Mouse (Mus musculus) cerebellum, postnatal 25 days (tissue): ENCODE results near the gene Cyp17a1.

Source experiments
- DNase-seq, 2 experiments: peaks; one replicate each; pipeline ENCODE4 v3.0.0; 2021; ENCODE audit warnings: mixed read lengths in 2 of 2

Cyp17a1 gene

DNA sequence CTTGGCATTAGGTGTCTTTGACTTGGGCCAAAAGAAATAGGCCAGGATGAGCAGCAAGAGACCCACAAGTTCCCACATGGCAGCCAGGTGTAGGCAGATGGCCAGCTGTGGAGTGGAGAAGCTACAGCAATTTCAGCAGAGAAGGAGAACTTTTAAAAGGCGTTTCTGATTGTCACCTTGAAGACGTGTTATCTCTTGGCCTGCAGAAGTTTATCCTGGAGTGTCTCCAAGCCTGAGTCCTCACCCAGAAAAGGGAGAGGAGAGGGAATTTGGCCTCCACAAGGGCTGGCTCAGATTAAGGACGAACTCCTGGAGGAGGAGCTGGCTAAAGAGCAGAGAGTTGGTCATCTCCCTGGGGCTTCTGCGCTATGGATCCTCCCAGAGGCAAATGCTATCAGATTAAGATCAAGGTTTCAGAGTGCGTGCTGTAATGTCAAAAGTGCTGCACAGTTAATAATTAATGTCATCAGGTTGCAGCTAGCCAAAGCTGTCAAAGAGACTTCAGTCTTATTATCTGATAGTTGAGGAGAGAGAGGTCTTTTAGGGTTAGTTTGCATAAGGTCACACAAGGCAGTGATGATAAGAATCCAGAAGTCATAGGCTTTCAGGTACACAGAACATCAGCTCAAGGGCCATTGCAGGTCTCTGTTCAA, at the start of gene Cyp17a1:
TSS of gene Cyp17a1 (minus strand) at position 407 of the 653 bp plus-strand sequence.
- DNase-seq, result no peak

DNA sequence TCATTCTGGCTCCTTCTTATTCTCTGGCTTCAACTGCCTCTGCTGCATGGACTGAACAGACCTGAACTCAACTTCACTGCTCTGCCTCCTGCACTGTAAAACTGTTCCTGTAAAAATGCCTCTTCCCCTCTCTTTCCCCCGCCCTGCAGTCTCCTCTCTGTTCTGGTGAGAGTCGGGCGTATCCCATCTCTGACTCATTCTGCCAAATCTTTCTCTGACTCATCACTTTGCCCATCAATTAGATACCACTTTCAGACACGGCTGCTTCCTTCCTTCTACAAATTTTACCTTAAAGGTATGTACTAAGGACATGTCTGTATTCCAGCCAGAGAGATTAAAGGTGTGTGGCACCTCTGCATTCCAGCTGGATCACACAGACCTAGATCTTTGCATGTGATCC, 45.2 kb upstream of the Cyp17a1 start:
- DNase-seq, result no peak

DNA sequence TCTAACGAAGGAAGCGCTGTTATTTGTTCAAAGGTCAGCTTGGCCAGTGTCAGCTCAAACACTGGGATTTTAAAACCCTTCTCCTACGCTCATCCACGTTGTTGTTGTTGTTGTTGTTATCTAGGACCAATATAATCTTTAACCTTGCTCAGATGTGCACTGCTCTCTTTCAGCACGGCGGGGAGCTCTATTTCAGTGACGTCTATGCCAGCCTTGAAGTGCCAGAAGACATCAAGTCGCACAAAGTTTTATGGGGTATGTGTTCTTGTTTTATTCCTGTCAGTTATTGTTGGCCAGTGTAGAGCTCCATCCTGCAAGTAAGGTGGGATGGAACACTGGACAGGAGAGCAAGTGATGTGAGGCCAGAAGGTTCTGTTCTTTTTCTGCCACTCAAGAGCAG, 42.0 kb upstream of the Cyp17a1 start:
- no peak for DNase-seq

DNA sequence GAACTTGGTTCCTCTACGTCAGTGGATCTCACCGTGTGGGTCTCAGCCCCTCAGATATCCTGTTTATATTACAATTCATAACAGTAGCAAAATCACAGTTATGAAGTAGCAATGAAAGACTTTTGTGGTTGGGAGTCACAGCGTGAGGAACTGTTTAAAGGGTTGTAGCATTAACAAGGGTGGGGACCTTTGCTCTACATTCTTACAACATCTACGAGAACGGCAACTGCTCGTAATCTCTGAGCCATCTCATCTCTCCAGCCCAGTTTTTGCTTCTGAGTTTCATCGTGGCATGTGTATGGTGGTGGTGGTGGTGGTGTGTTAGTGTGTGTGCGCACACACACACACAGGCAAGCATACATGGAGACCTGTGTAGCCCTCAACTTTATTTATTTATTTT, 41.3 kb upstream of the Cyp17a1 start:
- DNase-seq, result no peak

DNA sequence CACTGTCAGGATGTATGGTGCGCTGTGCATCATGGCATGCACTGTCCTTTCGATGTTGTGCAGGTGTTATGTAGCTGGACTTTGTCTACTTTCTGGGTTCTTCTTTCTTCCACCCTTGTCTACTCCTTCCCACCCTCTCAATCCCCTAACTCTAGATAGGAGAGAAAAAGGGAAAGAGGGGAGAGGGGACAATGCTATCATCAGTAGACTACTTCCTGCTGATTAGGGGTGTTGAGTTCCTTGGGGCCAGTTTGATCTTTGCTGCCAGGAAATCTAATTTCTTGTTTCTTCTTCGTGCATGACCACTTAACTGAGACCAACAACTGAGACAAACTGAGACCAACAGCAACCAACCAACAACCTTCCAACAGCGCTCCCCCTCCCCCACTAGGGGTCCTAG, 37.6 kb upstream of the Cyp17a1 start:
- no peak for DNase-seq

DNA sequence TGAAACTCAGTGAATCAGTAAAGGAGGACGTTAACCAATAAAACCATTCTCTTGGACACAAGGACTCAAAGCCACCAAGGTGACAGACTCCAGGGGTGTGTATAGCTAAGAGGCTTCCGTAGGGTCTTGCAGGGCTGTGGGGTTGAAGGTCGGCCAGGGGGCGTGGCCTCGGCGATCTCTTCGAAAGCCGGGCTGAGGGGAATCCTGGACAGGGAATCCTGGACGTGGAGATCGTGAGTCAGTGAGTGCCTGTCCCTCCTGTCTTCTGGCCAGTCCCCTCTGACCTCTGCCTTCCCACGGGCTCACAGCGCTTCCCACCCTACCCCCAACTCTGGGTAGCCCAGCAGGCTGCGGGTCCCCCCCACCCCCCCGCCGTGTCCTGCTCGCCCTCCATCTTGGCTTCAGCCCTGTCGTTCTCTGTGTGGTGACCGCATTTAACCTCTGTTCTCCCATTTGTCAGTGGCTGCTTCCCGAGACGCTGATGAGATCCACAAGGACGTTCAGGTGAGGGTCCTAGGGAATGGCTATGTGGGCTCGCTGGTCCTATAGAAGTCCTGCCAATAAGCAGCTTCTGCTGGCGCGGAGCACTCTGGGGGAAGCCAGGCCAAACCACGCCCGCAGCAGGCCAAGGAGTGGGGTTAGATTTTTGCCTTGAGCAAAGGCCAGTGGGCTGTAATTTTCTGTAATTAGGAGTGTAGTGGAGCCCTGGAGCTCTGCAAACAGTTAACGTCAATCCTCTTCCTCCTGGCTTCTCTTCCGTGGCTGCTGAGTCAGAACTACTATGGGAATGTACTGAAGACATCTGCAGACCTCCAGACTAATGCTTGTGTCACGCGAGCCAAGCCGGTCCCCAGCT, 34.6 kb upstream of the Cyp17a1 start, which contains the start of gene As3mt:
TSS of gene As3mt (plus strand) at position 163 of the 856 bp plus-strand sequence.
- peak; percentile 74 to 81 for DNase-seq

DNA sequence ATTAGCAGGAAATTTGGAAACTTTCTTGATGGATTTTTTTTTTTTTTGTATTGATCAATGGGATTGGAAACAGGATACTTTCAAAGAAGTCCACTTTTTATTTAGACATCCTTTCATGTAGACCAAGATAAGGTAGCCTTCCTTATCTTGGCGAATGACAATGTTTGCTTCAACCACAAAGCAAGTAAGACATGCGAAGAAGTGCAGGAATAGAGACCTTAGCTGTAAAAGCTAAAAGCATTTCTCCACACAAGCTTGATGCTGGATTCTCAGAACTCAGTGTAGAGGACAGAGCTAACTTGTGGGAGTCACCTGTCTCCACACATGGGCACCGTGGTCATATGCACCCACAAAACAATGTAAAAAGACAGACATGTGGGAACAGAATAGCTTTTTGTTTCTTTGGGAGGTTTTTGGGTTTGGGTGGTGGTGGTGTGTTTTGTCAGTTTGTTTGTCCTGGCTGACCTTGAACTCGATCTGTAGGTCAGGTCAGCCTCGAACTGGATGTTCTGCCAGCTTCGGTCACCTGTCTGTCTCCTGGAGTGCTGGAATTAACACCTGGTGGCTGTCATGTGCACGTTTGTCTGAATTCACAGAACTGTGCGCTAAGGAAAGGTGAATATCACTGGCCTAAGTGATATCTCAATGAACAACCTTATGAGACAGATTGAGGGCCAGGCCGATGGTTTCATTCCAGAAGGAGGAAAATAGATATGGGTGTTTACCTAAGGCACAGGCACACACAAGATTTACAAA, 33.7 kb upstream of the Cyp17a1 start:
- DNase-seq, result no peak

DNA sequence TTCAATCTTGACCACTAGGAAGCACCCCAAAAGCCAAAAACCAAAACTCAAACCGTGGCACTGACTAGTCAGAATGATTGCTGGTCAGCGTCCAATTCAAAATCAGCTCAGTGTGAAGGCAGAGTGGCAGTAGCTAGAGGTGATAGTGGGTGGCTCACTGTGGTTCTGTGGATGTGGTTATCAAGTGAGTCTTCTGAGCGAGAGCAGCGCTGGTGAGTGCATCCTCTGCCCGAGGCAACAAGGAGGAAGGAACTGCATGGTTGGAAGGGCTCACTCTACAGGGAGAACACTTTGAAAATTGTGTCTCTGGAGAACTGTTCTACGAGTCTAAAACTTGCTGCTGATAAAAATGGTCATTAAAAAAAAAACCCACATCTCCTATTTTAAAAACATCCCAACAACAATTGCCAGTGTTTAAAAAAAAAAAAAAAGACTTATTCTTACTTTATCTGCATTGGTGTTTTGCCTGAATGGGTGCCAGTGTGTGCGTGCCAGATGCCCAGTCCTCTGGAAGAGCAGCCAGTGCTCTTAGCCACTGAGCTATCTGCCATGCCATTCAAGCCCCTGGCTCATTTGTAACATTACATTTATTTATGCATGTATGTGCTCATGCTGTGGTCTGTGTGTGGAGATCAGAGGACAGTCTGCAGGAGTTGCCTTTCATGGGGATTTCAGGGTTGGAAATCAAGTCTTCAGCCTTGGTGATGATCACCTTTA, 33.0 kb upstream of the Cyp17a1 start:
- no peak for DNase-seq

DNA sequence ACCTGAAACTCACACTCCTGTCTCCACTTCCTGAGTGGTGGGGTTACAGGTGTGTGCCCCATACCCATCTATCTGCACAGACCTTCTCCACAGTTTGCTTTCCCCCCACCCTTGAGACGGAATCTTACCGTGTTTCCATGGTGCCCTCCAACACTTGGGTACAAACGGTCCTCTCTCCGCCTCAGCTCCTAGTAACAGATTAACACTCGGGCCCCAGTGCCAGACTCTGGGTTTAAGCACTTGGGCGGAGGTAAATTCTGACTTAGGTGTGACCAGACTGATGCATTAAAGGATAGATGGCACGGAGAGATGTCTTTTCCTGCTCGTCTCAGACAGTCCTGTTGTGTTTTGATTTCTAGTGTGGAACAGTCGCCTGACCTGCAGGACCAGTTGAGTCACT, 28.2 kb upstream of the Cyp17a1 start:
- no peak for DNase-seq

DNA sequence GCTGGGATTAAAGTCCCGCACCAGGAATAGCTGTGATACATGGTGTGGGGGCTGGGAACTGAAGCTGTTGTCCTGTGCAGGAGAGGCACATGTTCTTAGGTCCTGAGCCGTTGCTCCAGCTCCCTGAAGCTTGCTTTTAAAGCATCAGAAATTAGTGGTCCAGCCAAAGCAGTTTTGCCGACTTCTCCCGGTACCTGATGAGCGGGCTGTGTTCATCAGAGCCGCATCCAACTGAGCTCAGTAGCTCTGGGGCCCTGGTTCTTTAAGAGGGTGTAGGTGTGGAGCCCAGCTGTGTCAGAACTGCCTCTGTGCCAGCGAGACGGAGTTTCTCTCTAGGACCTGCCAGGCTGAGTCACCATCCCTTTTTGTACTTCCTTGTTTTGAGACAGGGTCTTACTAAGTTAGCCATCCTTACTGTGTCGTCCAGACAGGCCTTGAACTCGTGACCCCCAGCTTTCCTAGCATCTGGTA, 26.1 kb upstream of the Cyp17a1 start:
- DNase-seq, result no peak

DNA sequence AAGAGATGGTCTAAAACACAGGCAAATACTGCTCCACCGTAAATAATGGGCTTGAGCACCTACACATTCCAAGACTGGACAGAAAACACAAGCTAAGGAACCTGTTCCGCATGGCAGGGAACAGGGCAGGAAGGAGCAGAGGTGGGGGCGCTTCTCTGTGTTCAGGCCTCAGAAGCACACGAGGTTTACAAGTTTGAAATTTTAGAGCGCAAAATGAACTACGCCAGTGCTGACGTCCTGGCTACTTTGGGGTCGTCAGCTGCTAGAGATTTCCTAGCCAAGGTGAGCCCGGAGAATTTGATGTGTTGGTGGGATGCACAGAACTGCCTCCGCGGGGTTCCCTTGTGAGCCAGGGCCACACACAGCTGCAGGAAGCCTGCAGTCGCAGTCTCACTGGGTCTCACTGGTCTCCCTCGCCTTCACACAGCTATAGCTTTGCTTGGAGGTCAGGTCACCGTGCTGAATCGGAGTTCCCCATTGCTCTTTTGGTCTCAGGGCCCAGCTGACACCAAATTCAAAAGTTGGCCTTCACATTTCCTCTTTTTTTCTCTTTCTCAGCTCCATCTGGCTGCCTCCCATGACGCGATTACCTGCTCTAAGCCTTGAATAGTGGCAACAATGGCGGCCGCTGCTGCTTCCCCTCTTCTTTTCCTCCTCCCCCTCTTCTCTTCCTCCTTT, 25.0 kb upstream of the Cyp17a1 start:
- DNase-seq, result no peak

DNA sequence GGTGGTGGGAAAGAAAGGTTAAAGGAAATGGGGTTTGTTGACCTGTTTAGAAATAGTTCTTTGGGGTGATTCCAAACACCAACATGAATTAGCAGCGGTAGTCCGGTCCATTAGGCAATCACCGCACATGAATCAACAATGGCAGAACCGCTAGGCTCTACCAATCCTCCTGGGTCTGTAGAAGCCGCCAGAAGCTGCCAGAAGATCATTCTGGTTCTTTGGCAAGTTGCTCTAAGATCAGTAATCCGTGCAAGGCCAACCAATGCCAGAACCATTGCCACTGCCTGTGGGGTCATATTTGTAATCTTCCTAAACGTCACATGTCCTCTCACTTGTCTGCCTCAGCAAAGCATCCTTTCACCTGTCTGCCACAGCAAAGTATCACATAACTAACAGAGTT, 24.0 kb upstream of the Cyp17a1 start:
- no peak for DNase-seq

DNA sequence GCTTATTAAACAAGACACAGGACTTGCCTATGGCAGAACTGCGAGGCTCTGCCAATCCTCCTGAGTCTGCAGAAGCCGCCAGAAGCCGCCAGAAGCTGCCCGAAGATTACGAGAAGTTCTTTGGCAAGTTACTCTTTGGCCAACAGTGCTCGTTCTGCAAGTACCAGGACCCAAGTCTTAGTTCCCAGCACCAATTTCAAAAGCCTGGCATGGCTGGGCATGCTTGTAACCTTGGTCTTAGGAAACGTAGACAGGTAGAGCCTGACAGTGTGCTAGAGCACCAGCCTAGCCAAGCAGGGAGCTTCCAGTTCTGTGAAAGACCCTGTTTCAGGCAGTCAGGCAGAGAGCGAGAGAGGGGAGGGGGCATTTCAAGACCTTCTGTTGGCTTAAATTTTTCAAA, 23.5 kb upstream of the Cyp17a1 start:
- no peak for DNase-seq

DNA sequence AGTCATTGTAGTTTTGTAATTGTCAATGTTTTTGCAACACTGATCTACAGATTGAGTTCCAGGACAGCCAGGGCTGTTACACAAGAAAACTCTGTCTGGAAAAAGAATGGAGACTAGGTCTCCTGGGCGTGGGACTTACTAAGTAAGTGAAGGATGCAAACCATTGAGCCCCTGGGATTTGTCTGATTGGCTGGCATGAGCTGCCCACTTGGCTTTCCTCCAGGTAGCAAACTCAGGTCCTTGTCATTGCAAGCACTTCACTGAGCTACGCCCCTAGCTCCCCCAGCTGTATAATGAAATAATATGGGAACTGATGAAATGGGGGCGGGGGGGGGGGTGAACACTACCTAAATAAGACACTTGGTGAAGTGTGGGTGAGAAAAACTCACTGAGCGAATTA, 20.2 kb upstream of the Cyp17a1 start:
- DNase-seq, result no peak

DNA sequence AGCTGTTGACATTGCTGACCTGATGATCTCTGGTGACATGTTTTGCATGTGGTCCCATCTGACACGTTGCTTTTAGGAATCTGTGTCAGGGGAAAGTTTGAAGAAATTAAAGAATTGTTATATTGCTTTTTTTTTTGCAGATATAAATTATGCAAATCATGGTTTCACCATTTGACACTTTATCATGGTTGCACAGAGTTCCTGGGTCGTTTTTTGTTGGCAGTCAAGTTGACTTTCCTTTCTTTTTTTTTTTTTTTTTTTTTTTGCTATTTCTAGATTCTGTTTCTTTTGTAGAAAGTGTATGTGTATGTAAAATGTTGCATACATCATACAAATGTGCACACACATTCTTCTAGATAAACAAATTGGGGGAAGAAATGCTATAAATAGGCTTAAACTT, 18.1 kb upstream of the Cyp17a1 start:
- DNase-seq, result no peak

DNA sequence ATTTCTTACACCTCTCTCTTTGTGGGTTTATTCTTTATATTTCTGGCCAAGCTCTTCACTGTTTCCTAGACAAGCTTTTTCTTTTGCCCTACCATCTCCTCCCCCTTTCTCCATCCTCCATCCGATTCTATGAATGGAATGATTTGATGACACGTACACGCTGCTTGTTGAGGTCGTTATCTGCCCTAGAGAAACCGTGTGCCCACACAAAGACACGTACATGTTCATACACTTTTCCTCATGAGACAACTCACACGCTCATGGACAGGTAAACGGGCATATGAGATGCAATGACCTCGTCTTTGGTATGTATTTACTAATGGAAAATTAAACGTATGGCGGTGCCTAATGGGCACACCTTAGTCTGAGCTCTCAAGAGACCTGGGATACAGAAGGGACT, 17.4 kb upstream of the Cyp17a1 start:
- DNase-seq, result no peak

DNA sequence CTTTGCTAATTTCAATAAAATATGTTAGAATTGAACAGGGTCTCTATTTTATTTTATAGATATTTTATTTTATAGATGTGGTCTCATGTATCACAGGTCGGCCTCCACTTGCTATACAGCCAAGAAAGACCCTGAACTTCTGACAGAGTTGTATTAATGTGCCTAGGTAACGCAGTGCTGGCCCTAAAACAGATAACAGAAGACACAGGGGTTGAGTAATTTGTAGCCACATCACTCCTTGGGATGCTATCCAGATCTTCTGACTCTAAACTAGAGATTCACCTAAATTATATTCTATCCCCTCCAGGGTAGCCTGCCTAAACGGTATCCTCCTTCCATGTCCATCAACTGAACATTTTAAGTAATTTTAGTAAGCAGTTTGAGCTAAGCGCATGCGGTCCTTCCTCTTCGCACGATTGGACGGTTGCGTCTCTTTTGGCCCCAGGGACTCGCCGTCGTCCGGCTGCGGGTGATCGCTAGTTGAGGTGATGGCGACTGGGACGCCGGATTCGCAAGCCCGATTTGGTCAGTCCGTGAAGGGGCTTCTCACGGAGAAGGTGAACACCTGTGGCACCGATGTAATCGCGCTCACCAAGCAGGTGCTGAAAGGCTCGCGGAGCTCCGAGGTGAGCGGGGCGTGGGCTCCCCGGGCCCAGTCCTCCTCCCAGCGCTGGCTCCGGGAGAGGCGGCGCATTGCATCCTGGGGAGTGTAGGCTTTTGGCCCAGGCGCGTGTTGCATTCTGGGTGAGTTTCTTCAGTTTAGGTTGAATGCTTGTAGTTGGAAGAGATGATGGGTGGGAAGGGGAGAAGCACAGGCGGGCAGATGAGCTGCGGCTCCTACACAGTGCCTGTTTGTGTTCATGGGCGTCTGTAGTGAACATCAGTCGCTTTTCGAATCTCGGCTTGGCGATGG, 16.7 kb upstream of the Cyp17a1 start, which contains the start of gene Borcs7:
TSS of gene Borcs7 (plus strand) at position 447 of the 913 bp plus-strand sequence.
- peak; percentile 96 to 98 for DNase-seq

DNA sequence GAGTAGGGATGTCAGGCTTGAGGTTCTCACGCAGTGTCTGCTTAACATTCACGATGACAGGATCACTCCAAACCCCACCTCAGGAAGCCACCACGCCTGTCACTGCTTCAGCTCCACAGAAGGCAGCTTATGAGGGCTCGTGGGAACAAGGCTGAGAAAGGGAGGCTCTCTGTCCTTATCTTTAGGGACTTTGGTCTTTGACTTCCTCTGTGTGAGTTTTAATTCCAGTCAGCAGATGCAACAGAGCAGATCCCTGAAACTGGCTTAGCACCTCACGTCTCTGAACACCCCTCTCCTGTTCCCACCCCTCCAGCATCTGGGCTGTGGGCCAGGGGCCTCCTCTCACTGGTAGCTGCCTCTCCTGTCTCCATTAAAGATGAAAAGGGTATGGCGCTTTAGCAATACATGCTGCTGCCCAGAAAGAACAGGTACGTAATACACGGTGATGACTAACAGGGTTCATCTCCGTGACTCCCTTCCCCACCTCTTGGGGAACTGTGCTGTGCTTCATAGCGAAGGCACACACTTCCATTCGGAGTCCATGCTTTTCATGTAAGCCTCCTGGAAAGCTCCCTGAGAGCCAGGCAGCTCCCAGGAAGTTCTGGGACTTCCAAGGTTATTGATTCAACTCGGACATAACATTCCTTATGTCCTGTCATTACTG, 6.9 kb upstream of the Cyp17a1 start:
- no peak for DNase-seq

DNA sequence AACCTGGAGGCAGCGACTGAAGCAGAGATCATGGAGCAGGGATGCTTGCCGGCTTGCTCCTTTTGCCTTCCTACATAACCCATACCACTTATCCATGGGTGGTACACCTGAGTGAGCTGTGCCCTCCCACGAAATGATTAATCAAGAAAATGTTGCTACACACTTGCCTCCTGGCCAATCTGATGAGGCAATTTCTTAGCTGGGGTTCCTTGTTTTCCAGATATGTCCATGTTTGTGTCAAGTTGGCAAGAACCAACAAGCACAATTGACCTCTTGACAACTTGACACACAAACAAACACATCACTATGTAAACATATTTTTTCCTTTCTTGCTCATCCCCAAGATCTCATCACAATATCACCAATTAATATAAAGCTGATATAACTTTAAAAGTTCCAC, 2.7 kb upstream of the Cyp17a1 start:
- DNase-seq, result no peak

DNA sequence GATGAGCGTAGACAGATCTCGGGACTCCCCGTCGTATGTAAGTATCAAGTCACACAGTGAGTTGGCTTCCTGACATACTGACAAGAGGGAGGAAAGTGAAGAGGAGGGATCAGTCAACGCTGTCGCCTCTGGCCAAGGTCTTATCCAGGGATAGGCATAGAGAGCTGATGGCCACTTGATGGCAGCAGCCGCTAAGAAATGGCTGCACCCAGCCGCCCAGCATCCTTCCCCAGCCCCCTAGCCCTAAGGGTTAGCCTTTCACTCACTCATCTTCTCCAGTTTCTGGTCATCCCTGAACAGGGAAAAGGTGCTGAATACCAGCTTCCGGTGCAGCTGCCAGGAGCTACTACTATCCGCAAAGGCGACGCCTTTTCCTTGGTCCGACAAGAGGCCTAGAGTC, 2.3 kb downstream of the Cyp17a1 start:
- DNase-seq, result peak; percentile 66 to 81
